Mouse (Mus musculus) forebrain, embryonic 10.5 days (tissue): Measurements from ENCODE around the gene Lurap1. TPM values are rescaled to one million over a fixed set of nuclear protein-coding genes. Genes with fewer than 3 reads are reported as not detected.

ENCODE experiments used
- DNase-seq: peaks from one replicate; pipeline ENCODE4 v3.0.0-alpha.2; 2017; ENCODE audit warnings: low spot score; ENCODE audit errors: extremely low spot score
- H3K27ac ChIP-seq: fragments of 300-500 bp; sonication (generic); 2 replicates; pipeline ENCODE4 v1.5.1; 2016; ENCODE audit warnings: mild to moderate bottlenecking
- H3K27me3 ChIP-seq: fragments of 300-500 bp; sonication (generic); 2 replicates; pipeline ENCODE4 v1.6.1; 2016; ENCODE audit warnings: mild to moderate bottlenecking; ENCODE audit not compliant: poor library complexity, severe bottlenecking
- H3K36me3 ChIP-seq: fragments of 300-500 bp; sonication (generic); replicated peaks from 2 replicates; pipeline ENCODE4 v1.6.1; 2016; ENCODE audit warnings: mild to moderate bottlenecking, moderate library complexity
- H3K4me1 ChIP-seq: fragments of 300-500 bp; sonication (generic); 2 replicates; pipeline ENCODE4 v1.6.1; 2016
- H3K4me3 ChIP-seq: fragments of 300-500 bp; sonication (generic); 2 replicates; pipeline ENCODE4 v1.5.1; 2016; ENCODE audit warnings: mild to moderate bottlenecking, moderate library complexity
- H3K9me3 ChIP-seq: fragments of 300-500 bp; sonication (generic); 2 replicates; pipeline ENCODE4 v1.6.1; 2016; ENCODE audit warnings: mild to moderate bottlenecking, moderate library complexity
- WGBS: fragments of 180-500 bp; shearing (Covaris S2); methylation state at CpG from one replicate; pipeline ENCODE4 v1.1.7; 2016; 5-methylcytosine and 5-hydroxymethylcytosine counted together
- polyA plus RNA-seq: library from polyadenylated mRNA; unstranded; fragments of >200 nt; fragmentation: Nextera tagmentation; extraction: Ambion mirVana; gene quantifications from 2 replicates; pipeline ENCODE4 v1.2.1, GENCODE M21; 2016

Gene Lurap1
- polyA plus RNA-seq, 1 experiment from 2014 or later: 2.6 TPM

GRCm38 (mm10) chr4:116125803-116126386, 25.2 kb downstream of the Lurap1 start:
- 93% methylated on average over 4 of the region's 4 CpGs for WGBS
- DNase-seq: no peak

GRCm38 (mm10) chr4:116123602-116124519, 27.3 kb downstream of the Lurap1 start, which contains the start of the genes Rad54l and Pomgnt1:
Gene Rad54l, minus strand, starts transcription at chr4:116123690.
Gene Pomgnt1, plus strand, starts transcription at chr4:116123840.
- 5% methylated on average over 24 of the region's 24 CpGs for WGBS
- Histone ChIP-seq H3K27me3 (no peaks in the 10 kb centered on the region), H3K36me3 (peaks cover 27% of the 10 kb centered on the region), H3K4me1 (peaks cover 27% of the 10 kb centered on the region), H3K9me3 (no peaks in the 10 kb centered on the region), H3K4me3 (peak within 1 kb of the TSS; percentile 81), H3K27ac (peak within 1 kb of the TSS; percentile 87)
- DNase-seq: peak; percentile 93

More at GRCm38 (mm10) chr4:116125803-116126386, 25.2 kb downstream of the Lurap1 start:
- H3K4me1 ChIP-seq: peaks cover 27% of the 10 kb centered on the region
- H3K27me3 ChIP-seq: no peaks in the 10 kb centered on the region
- H3K4me3 ChIP-seq: no peak overlapping the region
- H3K27ac ChIP-seq: no peak overlapping the region
- H3K9me3 ChIP-seq: no peaks in the 10 kb centered on the region
- peaks cover 17% of the 10 kb centered on the region for H3K36me3 ChIP-seq

- no peak for DNase-seq
- Histone ChIP-seq H3K27me3 (no peaks in the 10 kb centered on the region), H3K4me3 (peak overlapping the region; percentile 81), H3K36me3 (peaks cover 37% of the 10 kb centered on the region), H3K4me1 (peaks cover 27% of the 10 kb centered on the region), H3K27ac (peak overlapping the region; percentile 87), H3K9me3 (no peaks in the 10 kb centered on the region)
- 0% methylated on average over 1 of the region's 1 CpGs for WGBS
Observed at GRCm38 (mm10) chr4:116122762-116123161, 28.4 kb downstream of the Lurap1 start.

- Histone ChIP-seq H3K36me3 (peaks cover 95% of the 10 kb centered on the region), H3K4me1 (peaks cover 7% of the 10 kb centered on the region; the same call in 1 of the 2 replicates), H3K9me3 (no peaks in the 10 kb centered on the region), H3K4me3 (no peak overlapping the region), H3K27ac (no peak overlapping the region), H3K27me3 (no peaks in the 10 kb centered on the region)
- WGBS: 76% methylated on average over 2 of the region's 2 CpGs
- no peak for DNase-seq
Observed at GRCm38 (mm10) chr4:116111486-116111885, 39.7 kb downstream of the Lurap1 start.

GRCm38 (mm10) chr4:116110695-116111094, 40.4 kb downstream of the Lurap1 start:
- H3K36me3 ChIP-seq: peaks cover 94% of the 10 kb centered on the region
- H3K27ac ChIP-seq: no peak overlapping the region
- H3K9me3 ChIP-seq: no peaks in the 10 kb centered on the region
- H3K27me3 ChIP-seq: no peaks in the 10 kb centered on the region
- H3K4me1 ChIP-seq: peaks cover 7% of the 10 kb centered on the region; the same call in 1 of the 2 replicates
- H3K4me3 ChIP-seq: no peak overlapping the region
- WGBS: 94% methylated on average over 6 of the region's 6 CpGs
- no peak for DNase-seq

- no peaks in the 10 kb centered on the region for H3K27me3 ChIP-seq
- H3K4me1 ChIP-seq: no peaks in the 10 kb centered on the region
- peaks cover 95% of the 10 kb centered on the region for H3K36me3 ChIP-seq
- no peaks in the 10 kb centered on the region for H3K9me3 ChIP-seq
- no peak overlapping the region for H3K4me3 ChIP-seq
- DNase-seq: no peak
- H3K27ac ChIP-seq: no peak overlapping the region
- WGBS: 94% methylated on average over 5 of the region's 5 CpGs
Observed at GRCm38 (mm10) chr4:116105278-116105677, 45.9 kb downstream of the Lurap1 start.

- H3K36me3 ChIP-seq: peaks cover 100% of the 10 kb centered on the region
Observed at GRCm38 (mm10) chr4:116100959-116101358, 50.2 kb downstream of the Lurap1 start.

GRCm38 (mm10) chr4:116097211-116097610, 53.9 kb downstream of the Lurap1 start:
- H3K9me3 ChIP-seq: no peaks in the 10 kb centered on the region
- WGBS: 93% methylated on average over 8 of the region's 8 CpGs

More at GRCm38 (mm10) chr4:116100959-116101358, 50.2 kb downstream of the Lurap1 start:
- DNase-seq: no peak
- no peaks in the 10 kb centered on the region for H3K27me3 ChIP-seq
- no peak overlapping the region for H3K27ac ChIP-seq
- H3K9me3 ChIP-seq: no peaks in the 10 kb centered on the region
- H3K4me1 ChIP-seq: no peaks in the 10 kb centered on the region
- WGBS: 91% methylated on average over 7 of the region's 7 CpGs
- H3K4me3 ChIP-seq: no peak overlapping the region

GRCm38 (mm10) chr4:116096291-116096690, 54.8 kb downstream of the Lurap1 start:
- H3K27me3 ChIP-seq: no peaks in the 10 kb centered on the region
- H3K4me3 ChIP-seq: no peak overlapping the region
- peaks cover 100% of the 10 kb centered on the region for H3K36me3 ChIP-seq
- H3K4me1 ChIP-seq: no peaks in the 10 kb centered on the region
- 95% methylated on average over 10 of the region's 10 CpGs for WGBS
- no peak for DNase-seq
- no peak overlapping the region for H3K27ac ChIP-seq
- H3K9me3 ChIP-seq: no peaks in the 10 kb centered on the region

More at GRCm38 (mm10) chr4:116097211-116097610, 53.9 kb downstream of the Lurap1 start:
- Histone ChIP-seq H3K4me1 (no peaks in the 10 kb centered on the region), H3K4me3 (no peak overlapping the region), H3K27me3 (no peaks in the 10 kb centered on the region), H3K27ac (no peak overlapping the region), H3K36me3 (peaks cover 100% of the 10 kb centered on the region)
- no peak for DNase-seq

- Histone ChIP-seq H3K4me1 (no peaks in the 10 kb centered on the region), H3K27ac (no peak overlapping the region), H3K4me3 (no peak overlapping the region), H3K9me3 (no peaks in the 10 kb centered on the region), H3K36me3 (peaks cover 99% of the 10 kb centered on the region), H3K27me3 (no peaks in the 10 kb centered on the region)
- 90% methylated on average over 23 of the region's 23 CpGs for WGBS
- DNase-seq: no peak
Observed at GRCm38 (mm10) chr4:116088510-116089249, 62.5 kb downstream of the Lurap1 start.
